Mouse (Mus musculus): Measurements from ENCODE around the gene Uspl1.
"Not testable (repeated sequence)": the region's sequence is repeated elsewhere in the genome, so short reads cannot be mapped to it uniquely, and the experiment has no call there.

Gene Uspl1

DNA sequence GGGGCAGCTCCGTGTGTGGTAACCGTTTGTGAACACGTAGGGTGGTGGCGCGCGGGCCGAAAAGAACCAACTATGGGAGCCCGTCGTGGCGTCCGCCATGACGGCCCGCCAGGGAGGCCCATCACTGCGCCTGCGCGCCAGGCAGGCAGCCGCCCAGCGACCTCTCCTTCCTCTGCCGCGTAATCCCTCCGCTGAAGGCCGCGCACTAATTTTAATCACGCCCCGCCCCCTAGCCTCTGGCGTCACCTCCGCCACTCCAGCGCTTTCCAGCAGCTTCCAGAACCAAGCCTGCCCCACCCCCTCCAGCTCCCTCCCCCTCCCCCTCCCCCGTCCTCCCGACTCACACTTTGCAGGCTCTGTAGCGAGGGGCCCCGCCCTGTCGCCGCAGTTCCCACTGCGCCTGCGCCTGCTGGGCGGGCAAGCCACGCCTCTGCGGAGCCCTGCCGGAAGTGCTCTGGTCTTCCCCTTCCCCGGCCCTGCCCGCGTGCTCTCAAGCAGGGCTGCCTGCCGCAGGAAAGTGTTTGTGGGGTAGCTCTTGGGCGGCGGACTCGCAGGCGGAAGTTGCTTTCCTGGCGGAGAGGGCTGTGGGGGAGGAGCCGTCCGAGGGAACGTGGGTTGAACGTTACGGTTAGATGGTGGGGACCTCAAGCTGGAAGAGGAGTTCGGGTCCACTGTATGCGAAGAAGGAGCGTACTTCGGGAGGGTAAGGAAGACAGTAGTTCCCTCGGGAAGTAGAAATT lies at the start of gene Uspl1, which contains the start of gene Hmgb1:
Gene Uspl1, plus strand, starts transcription at position 247 of the 740 bp plus-strand sequence.
Gene Hmgb1, minus strand, starts transcription at position 386 of the 740 bp plus-strand sequence.
- DNase-seq (ENCODE audit: low read depth, low spot score), result peak; percentile 100

DNA sequence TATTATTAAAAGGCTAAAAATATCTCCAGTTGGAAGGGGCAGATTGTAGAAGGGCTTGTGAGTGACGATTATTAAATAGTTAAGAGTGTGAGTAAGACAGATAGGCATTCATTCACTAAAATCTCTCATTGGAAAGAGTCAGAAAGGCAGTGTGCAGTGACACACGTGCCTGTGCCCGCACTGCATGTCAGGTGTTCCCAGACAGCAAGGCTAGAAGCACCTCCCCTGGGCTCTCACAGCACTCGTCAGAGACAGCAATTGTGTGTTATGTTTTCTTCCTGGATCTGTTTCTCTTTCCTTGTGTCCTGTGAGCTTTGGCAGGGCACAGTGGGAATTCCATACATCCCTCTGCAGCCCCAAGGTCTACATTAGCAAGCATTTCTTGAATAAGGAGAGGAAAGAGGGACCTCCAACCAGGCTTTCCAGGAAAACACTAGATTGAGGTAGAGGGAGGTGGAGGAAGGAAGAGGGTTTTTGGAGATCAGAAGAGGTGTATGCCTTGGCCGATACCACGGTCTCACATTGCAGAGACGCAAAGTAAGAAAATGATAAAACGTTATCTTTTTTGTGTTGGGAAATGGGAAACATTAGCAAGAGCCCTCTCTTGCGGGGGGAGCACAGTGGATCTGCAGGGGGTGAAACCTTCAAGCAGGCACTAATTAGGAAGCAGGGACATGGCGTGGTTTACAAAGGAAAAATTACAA lies 49.2 kb upstream of the Uspl1 start:
- no peak for DNase-seq (ENCODE audit: low read depth, low spot score)

DNA sequence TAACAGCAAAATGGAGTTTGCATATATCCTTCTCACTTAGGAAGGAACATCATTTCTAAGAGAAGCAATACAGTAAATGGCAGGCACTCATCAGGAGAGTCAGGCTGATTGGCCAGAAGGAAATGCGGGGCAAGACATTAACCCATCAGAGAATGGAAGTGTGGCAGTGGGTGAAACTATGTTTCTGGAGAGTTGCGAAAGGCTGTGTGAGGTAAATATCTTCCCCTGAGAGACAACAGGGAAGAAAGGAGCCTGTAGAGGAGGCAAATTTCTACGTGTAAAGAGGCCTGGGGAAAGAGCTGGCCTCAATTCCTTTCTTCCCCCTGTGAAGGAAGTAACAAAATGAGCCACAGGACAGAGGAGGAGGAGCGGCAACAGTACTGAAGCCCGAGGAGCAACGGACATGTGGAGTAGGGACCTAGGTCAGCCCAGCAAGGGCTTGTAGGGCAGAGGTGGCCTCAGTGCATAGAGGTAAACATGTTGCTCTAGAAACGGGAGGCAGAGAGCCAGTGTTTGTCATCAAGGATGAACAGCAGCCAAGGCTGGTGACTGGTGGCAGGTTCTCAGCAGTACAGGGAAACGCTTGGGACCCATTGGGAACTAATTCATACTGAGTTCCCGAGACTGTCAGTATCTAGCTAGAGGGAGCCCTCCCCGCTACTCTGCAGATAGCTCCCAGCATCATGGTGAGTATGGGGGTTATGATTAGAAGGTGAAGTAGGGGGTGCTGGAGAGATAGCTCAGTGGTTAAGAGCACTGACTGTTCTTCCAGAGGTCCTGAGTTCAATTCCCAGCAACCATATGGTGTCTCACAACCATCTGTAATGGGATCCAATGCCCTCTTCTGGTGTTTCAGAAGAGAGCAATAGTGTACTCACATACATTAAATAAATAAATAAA lies 48.4 kb upstream of the Uspl1 start:
- no peak for DNase-seq (ENCODE audit: low read depth, low spot score)

GRCm38 (mm10) chr5:149136933-149137365 lies 47.2 kb upstream of the Uspl1 start:
- DNase-seq (ENCODE audit: low read depth, low spot score), result peak; percentile 26

DNA sequence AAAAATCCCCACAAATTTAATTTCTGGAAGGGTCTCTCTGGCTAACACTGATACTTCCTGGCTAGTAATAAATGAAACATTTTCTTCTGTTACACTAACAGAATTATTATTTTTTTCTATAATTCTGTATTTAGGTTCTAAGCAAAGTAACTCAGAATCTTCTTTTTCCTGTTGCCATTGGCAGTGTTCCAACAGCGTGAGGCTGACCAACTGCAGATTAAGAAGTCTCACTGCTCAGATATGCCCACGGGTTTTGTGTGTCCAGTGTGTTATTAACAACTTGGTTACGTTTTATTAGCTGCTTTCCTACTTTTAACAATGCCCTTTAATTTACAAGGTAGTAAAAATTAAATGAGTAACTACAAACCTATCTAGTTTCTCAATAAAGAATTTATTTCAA lies 46.7 kb upstream of the Uspl1 start:
- DNase-seq (ENCODE audit: low read depth, low spot score), result no peak

- not testable (repeated sequence) for DNase-seq (ENCODE audit: low read depth, low spot score)
Measured at GRCm38 (mm10) chr5:149138087-149138486, 46.1 kb upstream of the Uspl1 start.

GRCm38 (mm10) chr5:149140336-149140735 lies 43.8 kb upstream of the Uspl1 start:
- peak; percentile 74 for DNase-seq (ENCODE audit: low read depth, low spot score)

- not testable (repeated sequence) for DNase-seq (ENCODE audit: low read depth, low spot score)
Measured at GRCm38 (mm10) chr5:149141155-149141554, 43.0 kb upstream of the Uspl1 start.

DNA sequence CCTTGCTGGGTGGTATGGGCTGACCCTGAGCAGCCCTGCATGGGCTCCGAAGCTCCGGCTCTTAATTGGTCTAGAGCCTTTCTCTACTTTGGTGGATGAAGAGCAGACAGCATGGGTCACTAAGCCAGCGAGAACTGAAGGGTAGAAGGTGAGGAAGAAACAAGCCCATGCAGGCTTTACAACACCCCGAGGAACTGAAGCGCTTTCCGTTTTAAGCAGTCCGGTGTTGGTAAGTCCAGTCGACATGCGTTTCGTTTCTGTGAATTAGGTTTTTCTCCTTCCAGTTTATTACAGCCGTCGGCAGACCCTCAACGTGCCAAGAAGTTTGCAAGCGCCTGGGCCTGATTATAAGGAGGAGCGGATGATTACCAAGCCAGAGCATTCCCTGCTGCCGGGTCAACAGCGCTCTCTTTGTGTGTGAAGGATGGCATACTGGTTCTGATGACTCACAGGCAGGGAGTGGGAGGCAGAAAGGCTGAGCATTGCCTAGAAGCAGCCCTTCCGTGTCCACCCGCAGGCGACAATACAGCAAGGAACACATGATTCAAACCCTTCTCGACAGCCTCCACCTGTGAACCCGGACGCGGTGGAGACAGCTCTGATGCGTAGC lies 40.3 kb upstream of the Uspl1 start:
- no peak for DNase-seq (ENCODE audit: low read depth, low spot score)

DNA sequence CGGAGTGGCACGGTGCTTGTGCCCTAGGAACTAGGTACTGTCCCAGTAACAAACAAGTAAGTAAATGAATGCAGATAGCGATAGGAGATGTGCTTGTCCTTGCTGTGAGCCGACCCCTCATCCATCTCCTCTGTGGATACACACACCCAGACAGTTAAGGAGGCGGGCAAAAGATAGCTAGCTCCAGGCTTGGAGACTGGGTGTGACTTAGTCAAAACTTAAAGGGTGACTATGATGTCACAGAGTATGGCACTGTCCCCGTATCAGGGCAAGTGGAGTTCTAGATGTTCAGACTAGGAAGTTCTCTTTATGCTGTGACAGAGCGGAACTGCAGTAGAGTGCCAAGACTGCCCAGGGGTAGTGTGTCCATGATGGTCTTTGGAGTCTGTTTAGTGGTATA lies 37.5 kb upstream of the Uspl1 start:
- DNase-seq (ENCODE audit: low read depth, low spot score), result no peak

DNA sequence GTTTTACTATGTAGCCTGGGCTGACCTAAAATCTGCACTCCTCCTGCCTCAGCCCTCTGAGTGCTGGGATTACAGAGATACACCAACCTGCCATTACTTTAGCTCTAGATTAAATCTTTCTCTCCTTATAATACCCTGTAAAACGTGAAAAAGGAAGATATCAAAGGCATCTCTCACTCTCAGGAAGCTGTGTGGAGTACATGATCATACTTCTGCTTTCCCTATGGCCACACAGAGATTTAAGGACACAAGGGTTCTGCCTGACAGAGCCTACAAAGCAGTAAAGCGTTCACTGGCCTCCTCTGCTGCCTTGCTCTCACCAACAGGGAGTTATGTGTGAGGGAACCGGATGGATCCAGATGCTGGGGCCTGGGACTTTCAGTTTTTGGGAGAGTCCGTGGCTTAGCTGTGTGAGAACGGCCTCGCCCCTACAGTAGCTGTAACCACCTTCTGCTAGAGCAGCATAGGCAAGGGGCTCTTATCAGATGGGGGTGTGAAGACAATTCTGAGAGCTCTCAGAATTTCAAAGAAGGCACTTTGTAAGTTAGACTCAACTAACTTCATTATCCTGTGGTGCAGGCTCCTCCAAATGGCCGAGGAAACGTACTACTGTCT lies 36.7 kb upstream of the Uspl1 start:
- DNase-seq (ENCODE audit: low read depth, low spot score), result peak; percentile 64

DNA sequence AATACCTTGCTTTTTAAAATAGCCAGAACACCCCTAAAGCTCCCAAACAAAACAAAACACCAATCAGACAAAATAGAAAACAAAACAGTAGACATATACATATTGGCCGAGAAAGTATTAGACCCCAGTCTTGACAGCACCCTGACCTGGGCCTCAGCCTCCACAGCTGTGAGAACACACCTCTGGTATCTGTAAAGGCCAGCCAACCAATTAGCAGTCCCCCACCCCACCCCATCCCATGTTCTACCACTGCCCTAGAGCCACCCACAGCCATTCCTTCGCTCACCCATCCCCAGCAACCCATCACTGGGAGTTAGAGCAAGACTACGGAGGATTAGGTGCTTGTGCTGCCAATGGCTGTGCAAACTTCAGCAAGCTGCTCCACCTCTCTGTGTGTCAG lies 33.3 kb upstream of the Uspl1 start:
- no peak for DNase-seq (ENCODE audit: low read depth, low spot score)

DNA sequence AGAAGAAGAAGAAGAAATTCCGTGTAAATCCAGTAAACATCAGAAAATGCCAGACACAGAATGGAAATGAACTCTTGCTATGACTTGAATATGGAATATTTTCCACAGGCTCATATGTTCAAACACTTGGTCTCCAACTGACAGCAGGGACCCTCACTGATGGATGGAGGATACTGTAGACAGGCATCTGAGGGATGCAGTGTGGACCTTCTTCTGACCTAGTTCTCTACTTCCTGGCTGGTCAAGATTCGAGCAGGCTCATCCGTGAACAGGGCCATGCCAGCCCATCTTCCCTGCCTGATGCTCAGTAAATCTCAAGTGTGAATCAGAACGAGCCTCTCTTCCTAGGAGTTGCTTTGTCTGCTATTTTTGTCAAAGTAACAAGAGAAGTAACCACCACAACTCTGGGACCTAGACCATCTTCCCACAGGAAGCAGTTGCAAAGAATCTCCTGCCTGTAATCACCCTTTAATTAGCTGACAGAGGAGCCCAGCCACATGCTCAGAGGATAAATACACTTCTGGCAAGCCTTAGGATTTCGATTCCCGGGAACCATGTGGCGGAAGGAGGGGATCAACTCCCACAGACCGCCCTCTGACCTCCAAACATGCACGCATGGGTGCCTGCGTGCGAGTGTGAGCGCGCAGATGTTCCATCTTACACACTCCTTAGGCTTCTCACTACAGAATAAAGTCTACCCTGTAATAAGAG lies 31.9 kb upstream of the Uspl1 start:
- peak; percentile 16 for DNase-seq (ENCODE audit: low read depth, low spot score)

- DNase-seq (ENCODE audit: low read depth, low spot score), result peak; percentile 22
Measured at GRCm38 (mm10) chr5:149152774-149153155, 31.4 kb upstream of the Uspl1 start.

DNA sequence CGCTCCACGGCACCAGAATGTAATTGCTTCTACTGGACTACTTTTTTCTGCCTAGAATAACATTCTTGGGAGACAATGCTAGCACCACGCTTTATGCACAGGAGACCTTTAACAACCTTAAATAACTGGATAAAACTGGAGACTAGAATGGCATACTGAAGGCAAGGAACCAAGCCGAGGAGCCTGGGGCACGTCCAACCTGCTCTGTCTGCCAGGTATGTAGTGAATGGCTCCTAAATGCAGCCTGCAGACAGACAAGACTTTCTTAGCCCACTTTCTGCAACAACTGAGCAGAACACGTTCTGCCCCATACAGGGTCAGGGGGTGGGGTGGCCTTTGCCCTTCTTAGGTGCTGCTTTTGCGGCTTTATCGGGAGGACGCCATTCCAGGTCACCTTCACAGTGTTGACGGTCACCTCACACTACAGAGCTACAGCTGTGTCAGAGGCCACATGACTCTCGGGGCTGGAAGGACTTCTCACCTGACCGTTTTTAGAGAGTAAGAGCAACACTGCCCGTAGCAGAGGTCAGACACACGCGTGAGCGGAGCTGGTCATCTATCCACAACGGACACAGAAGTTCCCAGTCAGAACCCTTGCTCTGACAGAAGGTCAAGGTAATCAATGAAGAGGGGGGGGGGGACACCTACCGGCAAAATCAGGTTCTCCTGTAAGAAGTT lies 27.1 kb upstream of the Uspl1 start:
- no peak for DNase-seq (ENCODE audit: low read depth, low spot score)

GRCm38 (mm10) chr5:149159021-149159420 lies 25.1 kb upstream of the Uspl1 start:
- no peak for DNase-seq (ENCODE audit: low read depth, low spot score)

GRCm38 (mm10) chr5:149160469-149160868 lies 23.7 kb upstream of the Uspl1 start:
- no peak for DNase-seq (ENCODE audit: low read depth, low spot score)

- DNase-seq (ENCODE audit: low read depth, low spot score), result no peak
Measured at GRCm38 (mm10) chr5:149162890-149163289, 21.3 kb upstream of the Uspl1 start.

GRCm38 (mm10) chr5:149164881-149165280 lies 19.3 kb upstream of the Uspl1 start:
- no peak for DNase-seq (ENCODE audit: low read depth, low spot score)

DNA sequence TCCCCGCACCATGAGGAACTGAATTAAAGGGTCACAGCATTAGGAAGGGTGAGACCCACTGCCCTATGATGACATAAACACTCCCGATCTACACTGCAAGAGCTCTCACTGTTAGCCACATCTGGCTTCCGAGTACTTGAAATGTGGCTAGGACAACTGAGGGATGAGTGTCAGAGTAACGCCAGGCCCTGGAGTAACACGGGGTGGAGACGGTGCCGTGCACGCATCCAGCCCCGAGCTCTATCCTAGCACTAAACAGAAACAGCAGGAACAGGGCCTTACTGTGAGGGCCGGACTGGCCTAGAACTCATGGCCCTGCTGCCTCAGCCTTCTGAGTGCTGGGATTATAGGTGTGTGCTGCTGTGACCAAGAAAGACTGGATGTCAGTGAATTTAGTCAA lies 18.1 kb upstream of the Uspl1 start:
- DNase-seq (ENCODE audit: low read depth, low spot score), result no peak
